Mouse (Mus musculus) megakaryocyte, embryonic 14.5 days (primary cell): ENCODE data around the gene Taok3.

Source experiments
- FLI1 ChIP-seq: IDR thresholded peaks from 2 replicates; pipeline ENCODE4 v1.6.1; 2012; ENCODE audit warnings: low read length, inconsistent platforms, mixed read lengths
- GATA1 ChIP-seq: IDR thresholded peaks from 3 replicates; pipeline ENCODE4 v1.6.1; 2012; ENCODE audit warnings: mixed read lengths, low read length, inconsistent platforms, borderline replicate concordance

DNA sequence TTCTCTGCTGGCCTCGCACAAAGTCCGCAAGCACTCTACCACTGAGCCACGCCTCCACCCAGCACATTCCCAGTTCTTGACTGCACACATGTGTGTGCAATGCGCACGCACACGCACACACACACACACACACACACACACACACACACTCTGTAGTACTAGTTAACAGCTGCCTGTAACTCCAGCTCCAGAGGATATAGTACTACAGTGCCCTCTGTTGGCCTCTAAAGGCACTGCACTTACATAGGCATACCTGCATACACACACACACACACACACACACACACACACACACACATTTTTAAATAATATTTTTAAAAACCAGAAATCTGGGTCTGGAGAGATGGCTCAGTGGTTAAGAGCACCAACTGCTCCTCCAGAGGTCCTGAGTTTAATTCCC, 157.9 kb downstream of the Taok3 start:
- TF ChIP-seq GATA1: no peak
- TF ChIP-seq FLI1: no peak
